Mouse (Mus musculus): Measurements from ENCODE around the gene Mark3. TPM values are rescaled to one million over a fixed set of nuclear protein-coding genes. Genes with fewer than 3 reads are reported as not detected.
"Not testable (repeated sequence)": the region's sequence is repeated elsewhere in the genome, so short reads cannot be mapped to it uniquely, and the experiment has no call there.

Mark3 gene
- polyA plus RNA-seq, 1 experiment from 2014 or later: 25.7 TPM

DNA sequence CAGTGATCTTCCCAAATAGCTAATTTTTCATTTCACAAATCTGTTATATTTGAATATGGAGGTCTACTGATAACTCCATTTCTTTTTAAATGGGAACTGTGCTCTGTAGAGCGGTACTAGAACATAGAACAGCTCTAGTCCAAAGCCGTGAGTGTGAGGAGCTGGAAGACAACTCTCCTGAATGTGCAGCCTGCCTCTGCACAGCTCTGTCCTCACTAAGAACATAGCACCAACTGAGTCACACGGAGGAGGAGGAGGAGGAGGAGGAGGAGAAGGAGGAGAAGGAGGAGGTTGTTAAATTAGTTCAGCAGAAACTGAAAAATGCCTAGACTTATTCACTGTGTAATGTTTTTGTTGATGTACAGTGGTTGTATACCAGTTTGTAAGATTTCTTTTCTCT lies 78.6 kb downstream of the Mark3 start:
- Histone ChIP-seq H3K27me3 (replicated peaks) (no peaks in the 10 kb centered on the region), H3K36me3 (peaks cover 89% of the 10 kb centered on the region), H3K9me3 (no peaks in the 10 kb centered on the region), H3K9ac (no peak overlapping the region), H3K4me1 (no peaks in the 10 kb centered on the region), H3K27ac (replicated peaks) (no peak overlapping the region), H3K4me2 (no peak overlapping the region), H3K4me3 (no peak overlapping the region)
- no peak for ATAC-seq (ENCODE audit: extremely low read depth, insufficient number of reproducible peaks, low FRiP score, low TSS enrichment)
- 75% methylated on average over 3 of the region's 3 CpGs for WGBS

GRCm38 (mm10) chr12:111653434-111653833 lies 79.1 kb downstream of the Mark3 start:
- no peak for ATAC-seq (ENCODE audit: extremely low read depth, insufficient number of reproducible peaks, low FRiP score, low TSS enrichment)
- Histone ChIP-seq H3K4me2 (no peak overlapping the region), H3K9ac (no peak overlapping the region), H3K27me3 (replicated peaks) (no peaks in the 10 kb centered on the region), H3K9me3 (no peaks in the 10 kb centered on the region), H3K4me1 (no peaks in the 10 kb centered on the region), H3K4me3 (no peak overlapping the region), H3K36me3 (peaks cover 89% of the 10 kb centered on the region), H3K27ac (replicated peaks) (no peak overlapping the region)
- 34% methylated on average over 3 of the region's 3 CpGs for WGBS

DNA sequence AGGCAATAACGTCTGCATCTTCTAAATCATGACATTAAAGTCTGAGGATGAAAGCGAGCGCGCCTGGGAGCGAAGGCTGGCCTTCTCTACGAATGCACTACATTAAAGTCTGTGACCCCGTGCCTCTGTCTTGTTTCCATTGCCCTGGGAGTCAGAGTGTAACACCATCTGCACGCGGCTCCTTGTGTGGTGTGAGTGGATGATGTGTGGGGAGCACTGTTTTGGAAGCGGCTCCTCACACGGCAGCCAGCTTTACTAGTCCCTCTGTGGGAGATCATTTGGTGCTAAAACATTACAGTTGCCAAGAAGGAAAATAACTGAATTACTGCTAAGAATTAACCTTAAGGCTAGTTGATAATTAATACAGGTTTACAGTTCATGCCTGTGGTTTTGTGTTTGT lies 81.4 kb downstream of the Mark3 start:
- Histone ChIP-seq H3K27ac (replicated peaks) (no peak overlapping the region), H3K4me2 (no peak overlapping the region), H3K4me1 (no peaks in the 10 kb centered on the region), H3K27me3 (replicated peaks) (no peaks in the 10 kb centered on the region), H3K4me3 (no peak overlapping the region), H3K36me3 (peaks cover 85% of the 10 kb centered on the region), H3K9me3 (no peaks in the 10 kb centered on the region), H3K9ac (no peak overlapping the region)
- WGBS: 95% methylated on average over 11 of the region's 11 CpGs
- no peak for ATAC-seq (ENCODE audit: extremely low read depth, insufficient number of reproducible peaks, low FRiP score, low TSS enrichment)

- no peaks in the 10 kb centered on the region for H3K9me3 ChIP-seq
- H3K9ac ChIP-seq: no peak overlapping the region
- no peak overlapping the region for H3K27ac ChIP-seq (replicated peaks)
- peaks cover 71% of the 10 kb centered on the region for H3K36me3 ChIP-seq
- peaks cover 15% of the 10 kb centered on the region for H3K4me1 ChIP-seq
- no peak for ATAC-seq (ENCODE audit: extremely low read depth, insufficient number of reproducible peaks, low FRiP score, low TSS enrichment)
- no peaks in the 10 kb centered on the region for H3K27me3 ChIP-seq (replicated peaks)
- 92% methylated on average over 4 of the region's 4 CpGs for WGBS
- H3K4me2 ChIP-seq: no peak overlapping the region
- H3K4me3 ChIP-seq: no peak overlapping the region
These were observed 85.0 kb downstream of the Mark3 start for GRCm38 (mm10) chr12:111659331-111659730.

GRCm38 (mm10) chr12:111660628-111661027 lies 86.3 kb downstream of the Mark3 start:
- Histone ChIP-seq H3K4me2 (no peak overlapping the region), H3K9ac (no peak overlapping the region), H3K4me3 (no peak overlapping the region), H3K4me1 (peaks cover 28% of the 10 kb centered on the region), H3K36me3 (peaks cover 61% of the 10 kb centered on the region), H3K27me3 (replicated peaks) (no peaks in the 10 kb centered on the region), H3K27ac (replicated peaks) (no peak overlapping the region), H3K9me3 (no peaks in the 10 kb centered on the region)
- no peak for ATAC-seq (ENCODE audit: extremely low read depth, insufficient number of reproducible peaks, low FRiP score, low TSS enrichment)
- 96% methylated on average over 1 of the region's 1 CpGs for WGBS

DNA sequence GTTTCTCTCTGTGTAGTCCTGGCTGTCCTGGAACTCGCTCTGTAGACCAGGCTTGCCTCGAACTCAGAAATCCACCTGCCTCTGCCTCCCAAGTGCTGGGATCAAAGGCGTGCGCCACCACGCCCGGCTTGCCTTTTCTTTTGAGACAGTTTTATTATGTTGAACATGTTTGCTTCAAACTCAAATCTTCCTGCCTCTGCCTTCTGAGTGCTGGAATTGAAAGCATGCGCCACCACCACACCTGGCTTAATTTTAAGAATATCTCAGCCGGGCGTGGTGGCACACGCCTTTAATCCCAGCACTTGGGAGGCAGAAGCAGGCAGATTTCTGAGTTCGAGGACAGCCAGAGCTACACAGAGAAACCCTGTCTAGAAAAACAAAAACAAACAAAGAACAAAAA lies 87.2 kb downstream of the Mark3 start:
- not testable (repeated sequence) for H3K9ac ChIP-seq; ATAC-seq (ENCODE audit: extremely low read depth, insufficient number of reproducible peaks, low FRiP score, low TSS enrichment); H3K4me3 ChIP-seq; H3K4me2 ChIP-seq; H3K27me3 ChIP-seq (replicated peaks); H3K27ac ChIP-seq (replicated peaks); H3K9me3 ChIP-seq
- H3K36me3 ChIP-seq: peaks cover 53% of the 10 kb centered on the region
- 92% methylated on average over 11 of the region's 11 CpGs for WGBS
- H3K4me1 ChIP-seq: peaks cover 37% of the 10 kb centered on the region

- 44% methylated on average over 17 of the region's 17 CpGs for WGBS
- H3K36me3 ChIP-seq: peaks cover 33% of the 10 kb centered on the region
- H3K9me3 ChIP-seq: no peaks in the 10 kb centered on the region
- H3K4me2 ChIP-seq: peak overlapping the region; percentile 24
- peaks cover 39% of the 10 kb centered on the region for H3K4me1 ChIP-seq
- no peak overlapping the region for H3K4me3 ChIP-seq
- H3K27me3 ChIP-seq (replicated peaks): no peaks in the 10 kb centered on the region
- peak overlapping the region; percentile 56; the same call in 1 of the 2 replicates for H3K9ac ChIP-seq
- H3K27ac ChIP-seq (replicated peaks): peak overlapping the region; percentile 82
- ATAC-seq (ENCODE audit: extremely low read depth, insufficient number of reproducible peaks, low FRiP score, low TSS enrichment): no peak
These were observed 89.2 kb downstream of the Mark3 start for GRCm38 (mm10) chr12:111663228-111664143.

GRCm38 (mm10) chr12:111664144-111664634 lies 89.9 kb downstream of the Mark3 start:
- peak overlapping the region; percentile 56; the same call in 1 of the 2 replicates for H3K9ac ChIP-seq
- H3K27me3 ChIP-seq (replicated peaks): no peaks in the 10 kb centered on the region
- H3K4me2 ChIP-seq: peak overlapping the region; percentile 24
- no peak overlapping the region for H3K4me3 ChIP-seq
- H3K4me1 ChIP-seq: peaks cover 46% of the 10 kb centered on the region
- H3K36me3 ChIP-seq: peaks cover 27% of the 10 kb centered on the region
- 33% methylated on average over 6 of the region's 6 CpGs for WGBS
- H3K9me3 ChIP-seq: no peaks in the 10 kb centered on the region
- ATAC-seq (ENCODE audit: extremely low read depth, insufficient number of reproducible peaks, low FRiP score, low TSS enrichment): no peak
- peak overlapping the region; percentile 82 for H3K27ac ChIP-seq (replicated peaks)

GRCm38 (mm10) chr12:111665041-111665880 lies 90.9 kb downstream of the Mark3 start:
- no peaks in the 10 kb centered on the region; the same call in 1 of the 2 replicates for H3K27me3 ChIP-seq (replicated peaks)
- H3K9me3 ChIP-seq: no peaks in the 10 kb centered on the region
- peak overlapping the region; percentile 88 for H3K27ac ChIP-seq (replicated peaks)
- no peak overlapping the region for H3K9ac ChIP-seq
- H3K4me2 ChIP-seq: no peak overlapping the region
- H3K4me1 ChIP-seq: peaks cover 56% of the 10 kb centered on the region
- H3K36me3 ChIP-seq: peaks cover 16% of the 10 kb centered on the region
- ATAC-seq (ENCODE audit: extremely low read depth, insufficient number of reproducible peaks, low FRiP score, low TSS enrichment): no peak
- 61% methylated on average over 13 of the region's 13 CpGs for WGBS
- H3K4me3 ChIP-seq: no peak overlapping the region

- Histone ChIP-seq H3K9ac (peak overlapping the region; percentile 59), H3K27ac (replicated peaks) (peak overlapping the region; percentile 88), H3K36me3 (peaks cover 14% of the 10 kb centered on the region), H3K4me2 (no peak overlapping the region), H3K4me3 (no peak overlapping the region), H3K27me3 (replicated peaks) (peaks cover 10% of the 10 kb centered on the region), H3K9me3 (no peaks in the 10 kb centered on the region), H3K4me1 (peaks cover 68% of the 10 kb centered on the region)
- WGBS: 67% methylated on average over 13 of the region's 13 CpGs
- ATAC-seq (ENCODE audit: extremely low read depth, insufficient number of reproducible peaks, low FRiP score, low TSS enrichment): no peak
These were observed 92.1 kb downstream of the Mark3 start for GRCm38 (mm10) chr12:111666380-111666779.

- H3K9ac ChIP-seq: no peak overlapping the region
- no peak overlapping the region for H3K4me3 ChIP-seq
- peaks cover 3% of the 10 kb centered on the region for H3K36me3 ChIP-seq
- H3K27ac ChIP-seq (replicated peaks): no peak overlapping the region
- WGBS: 82% methylated on average over 5 of the region's 5 CpGs
- H3K27me3 ChIP-seq (replicated peaks): peaks cover 15% of the 10 kb centered on the region
- H3K9me3 ChIP-seq: no peaks in the 10 kb centered on the region
- no peak overlapping the region for H3K4me2 ChIP-seq
- ATAC-seq (ENCODE audit: extremely low read depth, insufficient number of reproducible peaks, low FRiP score, low TSS enrichment): no peak
- H3K4me1 ChIP-seq: peaks cover 76% of the 10 kb centered on the region
These were observed 93.1 kb downstream of the Mark3 start for GRCm38 (mm10) chr12:111667421-111667820.
